17 mouse cellular contexts compared by ENCODE assay signal in the genomic region with DNA sequence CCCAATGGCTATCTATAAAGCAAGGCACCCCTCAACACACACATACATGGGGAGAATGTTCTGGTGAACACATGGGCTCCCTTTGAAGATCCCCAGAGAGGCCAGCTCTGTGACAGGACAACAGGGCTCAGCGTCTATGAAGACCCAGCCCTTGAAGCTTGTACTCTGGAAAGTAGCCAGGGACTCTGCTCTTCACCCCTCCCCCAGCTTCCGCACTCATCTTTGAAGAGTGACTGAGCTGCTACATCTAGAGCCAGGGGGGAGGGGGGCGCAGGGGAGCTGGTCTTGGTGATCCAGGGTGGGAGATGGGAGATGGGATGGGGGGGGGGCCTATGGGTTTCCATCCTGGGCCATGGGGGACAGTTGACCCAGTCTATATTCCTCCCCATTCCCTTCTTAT. TPM values are rescaled to one million over a fixed set of nuclear protein-coding genes. Genes with fewer than 3 reads are reported as not detected.
"Had no signal": no experiment of that assay in that cellular context is flagged by ENCODE, and none has a peak within 500 bp of the region (broad histone marks: within the 10 kb centered on the region; RNA-seq: fewer than 3 reads in every experiment).

No protein-coding gene starts in this region.

- H3K9me3 ChIP-seq: limb, embryonic 10.5 days; liver, embryonic 15.5 days; megakaryocyte, embryonic 14.5 days; midbrain, embryonic 12.5 days; neural tube, embryonic 12.5 days; stomach, embryonic 15.5 days had no signal

- ATAC-seq: inflammation-experienced regulatory T-cells, adult 6 months; intestine, postnatal 0 days had no signal

- H3K9ac ChIP-seq: liver, embryonic 15.5 days; midbrain, embryonic 12.5 days; neural tube, embryonic 12.5 days; stomach, embryonic 15.5 days had no signal

- DNase-seq: kidney, adult 9 months; kidney, postnatal 25 days; right cerebral cortex, postnatal 14 days; thymus, adult 2 months; thymus, postnatal 25 days had no signal

- H3K4me2 ChIP-seq: liver, embryonic 11.5 days; liver, embryonic 15.5 days; midbrain, embryonic 12.5 days; neural tube, embryonic 12.5 days; stomach, embryonic 15.5 days had no signal

- H3K4me3 ChIP-seq: left cerebral cortex, adult 2 months; limb, embryonic 10.5 days; liver, embryonic 15.5 days; megakaryocyte, embryonic 14.5 days; midbrain, embryonic 12.5 days; neural tube, embryonic 12.5 days; stomach, embryonic 15.5 days had no signal

- H3K36me3 ChIP-seq: limb, embryonic 10.5 days; liver, embryonic 15.5 days; midbrain, embryonic 12.5 days; neural tube, embryonic 12.5 days; stomach, embryonic 15.5 days had no signal

- H3K4me1 ChIP-seq: liver, embryonic 15.5 days; megakaryocyte, embryonic 14.5 days had no signal

- H3K27me3 ChIP-seq: neural tube, embryonic 12.5 days; stomach, embryonic 15.5 days had no signal

- H3K27ac ChIP-seq: left cerebral cortex, adult 2 months; limb, embryonic 10.5 days; liver, embryonic 15.5 days; macrophage; midbrain, embryonic 12.5 days; neural tube, embryonic 12.5 days; stomach, embryonic 15.5 days had no signal

RNA-seq across cellular contexts. Expression of gene Cacna2d2, which starts 33.1 kb away (rescaled TPM):
- total RNA-seq: monocyte, adult 5-6 weeks had no signal
- polyA plus RNA-seq: macrophage had no signal
